Mouse (Mus musculus) adrenal gland (tissue): Measurements from ENCODE around the gene Dbp.
"Not testable (repeated sequence)": the region's sequence is repeated elsewhere in the genome, so short reads cannot be mapped to it uniquely, and the experiment has no call there.

Source experiments
- intact Hi-C: fragments of 180-260 bp; cut with DNase I; formaldehyde crosslinking; loops from one replicate; pipeline ENCODE4 v1.15.1; 2025
- long read RNA-seq, 2 experiments: library from polyadenylated mRNA; unstranded; transcript quantifications; one replicate each; pipeline ENCODE4 v2.0.0; 2020; ENCODE audit warnings: borderline replicate concordance in 1 of 2; ENCODE audit not compliant: insufficient replicate concordance in 1 of 2

Dbp gene
- long read RNA-seq, experiment 1, transcript Dbp-204 (3 exons, 1,156 nt) = minor isoform, 17 of 111 reads
- long read RNA-seq, experiment 1, transcript Dbp-201 (4 exons, 1,837 nt) = major isoform, 85 of 111 reads
- long read RNA-seq, experiment 1, partial matches to known transcripts = 5 of 111 reads
- long read RNA-seq, experiment 1, other reads (novel, unspliced or antisense) = 3 of 111 reads
- long read RNA-seq, experiment 2, transcript Dbp-201 (4 exons, 1,837 nt) = major isoform, 118 of 155 reads
- long read RNA-seq, experiment 2, transcript Dbp-204 (3 exons, 1,156 nt) = minor isoform, 24 of 155 reads
- long read RNA-seq, experiment 2, transcript Dbp-205 (2 exons, 1,732 nt) = minor isoform, 5 of 155 reads
- long read RNA-seq, experiment 2, partial matches to known transcripts = 4 of 155 reads
- long read RNA-seq, experiment 2, other reads (novel, unspliced or antisense) = 4 of 155 reads

DNA sequence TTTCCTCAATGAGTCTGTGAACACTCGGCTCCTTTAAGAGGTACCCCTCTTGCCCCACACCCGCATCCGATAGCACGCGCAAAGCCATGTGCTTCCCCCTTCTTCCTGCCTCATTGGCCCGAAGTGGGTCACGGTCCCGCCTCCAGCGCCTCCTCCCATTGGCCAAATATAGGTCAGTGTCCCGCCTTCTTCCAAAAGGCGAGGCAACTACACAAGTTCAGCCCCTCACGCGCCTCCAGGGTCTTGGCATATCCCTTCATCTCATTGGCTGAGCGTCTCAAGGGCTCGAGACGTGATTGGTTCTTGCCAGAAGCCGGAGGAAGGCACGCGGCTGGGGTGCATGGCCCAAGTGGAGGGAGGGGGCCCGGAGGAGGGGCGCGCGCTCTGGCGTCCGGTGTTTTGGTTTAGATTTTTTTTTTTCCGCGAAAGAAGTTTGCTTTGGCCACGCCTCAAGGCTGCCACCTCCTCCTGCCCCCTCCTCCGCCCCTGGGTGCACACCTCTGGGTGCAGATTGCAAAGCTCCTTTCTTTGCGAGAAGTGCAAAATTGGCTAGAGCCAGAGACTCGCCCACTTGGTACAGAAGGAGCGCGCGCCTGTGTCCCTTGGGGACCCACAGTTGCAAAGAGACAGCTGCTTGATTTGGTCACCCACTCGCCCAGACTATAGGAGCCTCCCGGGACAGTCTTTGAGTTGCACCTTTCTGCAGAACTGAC, at the start of gene Dbp:
TSS of gene Dbp (plus strand) at position 359 of the 713 bp plus-strand sequence.
- intact Hi-C loops = no loop called here

GRCm38 (mm10) chr7:45660746-45661478, 44.0 kb upstream of the Dbp start:
- intact Hi-C loops = no loop called here

DNA sequence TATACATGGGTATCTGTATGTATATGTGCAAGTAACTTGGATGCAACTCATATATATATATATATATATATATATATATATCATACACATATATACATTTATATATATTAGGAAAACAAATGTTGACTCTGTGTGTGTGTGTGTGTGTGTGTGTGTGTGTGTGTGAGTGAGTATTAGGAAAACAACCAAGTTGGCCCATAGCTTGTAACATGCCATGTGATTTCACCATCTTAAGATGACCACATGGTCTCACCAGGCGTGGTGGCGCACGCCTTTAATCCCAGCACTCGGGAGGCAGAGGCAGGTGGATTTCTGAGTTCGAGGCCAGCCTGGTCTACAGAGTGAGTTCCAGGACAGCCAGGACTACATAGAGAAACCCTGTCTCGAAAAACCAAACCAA, 43.2 kb upstream of the Dbp start:
- intact Hi-C loops = not testable (repeated sequence)

- intact Hi-C loops = no loop called here
Observed at GRCm38 (mm10) chr7:45665303-45666138, 39.4 kb upstream of the Dbp start.

DNA sequence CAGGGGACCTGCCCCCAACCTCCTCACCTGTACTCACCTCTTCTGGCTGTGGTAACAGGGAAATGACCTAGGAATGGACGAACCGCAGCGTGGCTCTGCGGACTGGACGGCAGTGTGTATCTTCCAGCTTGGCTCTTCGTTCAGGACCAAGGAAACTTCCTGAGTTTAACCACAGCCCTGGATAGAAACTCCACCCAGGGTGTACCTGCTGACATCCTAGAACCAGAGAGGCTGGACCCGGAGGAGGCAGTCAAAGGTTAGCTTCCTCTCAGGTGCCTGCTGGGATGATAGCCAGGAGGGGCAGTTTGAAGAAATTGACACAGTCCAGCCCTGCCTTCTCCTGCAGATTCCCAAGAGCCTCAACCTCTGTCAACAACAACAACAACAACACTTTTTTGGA, 38.7 kb upstream of the Dbp start, which contains the start of gene Fut2:
TSS of gene Fut2 (minus strand) at position 234 of the 400 bp plus-strand sequence.
- intact Hi-C loops = no loop called here

GRCm38 (mm10) chr7:45667761-45668160, 37.1 kb upstream of the Dbp start:
- intact Hi-C loops = no loop called here

DNA sequence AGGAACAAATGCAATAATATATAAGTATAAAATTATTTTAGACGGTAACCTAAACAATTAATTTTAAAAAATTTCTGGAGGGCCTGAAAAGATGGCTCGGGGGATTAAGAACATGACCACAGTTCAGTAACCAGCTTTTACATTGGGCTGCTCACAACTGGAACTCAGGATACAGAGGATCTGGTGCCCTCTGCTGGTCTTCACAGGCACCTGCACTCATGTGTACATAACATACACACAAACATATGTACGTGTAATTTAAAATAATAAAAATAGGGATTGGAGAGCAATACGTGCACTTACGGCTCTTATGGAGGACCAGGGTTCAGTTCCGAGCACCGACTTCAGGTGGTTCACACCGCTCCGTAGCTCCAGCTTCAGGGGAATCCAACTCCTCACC, 36.0 kb upstream of the Dbp start:
- intact Hi-C loops = no loop called here

DNA sequence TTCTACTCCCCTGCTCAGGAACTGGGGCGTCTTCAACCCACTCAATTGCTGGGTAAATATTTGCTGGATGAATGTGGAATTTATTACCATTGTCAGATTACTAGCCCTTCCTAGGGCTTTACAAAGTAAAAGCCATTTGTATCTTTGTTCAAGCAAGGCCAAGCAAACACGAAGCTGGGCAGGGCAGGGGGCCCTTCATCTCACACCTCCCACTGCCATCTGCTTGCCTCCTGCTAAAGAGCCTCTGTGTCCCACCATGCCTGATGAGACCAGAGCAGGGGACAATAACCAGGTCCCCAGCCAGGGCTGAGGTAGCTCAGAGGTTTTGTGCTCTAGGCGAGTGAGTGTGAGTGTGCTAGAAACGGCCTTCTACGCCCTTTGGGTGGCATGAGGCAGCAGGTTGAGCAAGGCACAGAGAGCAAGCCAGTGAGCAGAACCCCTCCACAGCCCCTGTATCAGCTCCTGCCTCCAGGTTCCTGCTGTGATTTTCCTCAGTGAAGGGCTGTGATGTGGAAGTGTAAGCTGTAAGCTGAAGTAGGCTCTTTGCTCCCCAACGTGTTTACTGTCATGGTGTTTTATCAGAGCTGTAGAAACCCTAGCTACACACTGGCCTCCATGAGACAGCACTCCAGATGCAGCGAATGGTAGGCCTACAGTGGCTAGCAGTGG, 27.1 kb upstream of the Dbp start:
- intact Hi-C loops = no loop called here

- intact Hi-C loops = no loop called here
Observed at GRCm38 (mm10) chr7:45678513-45678912, 26.4 kb upstream of the Dbp start.

- intact Hi-C loops = loop anchor here (5.0 kb wide), 2 partner anchors 38 to 88 kb away; no protein-coding TSS in a partner anchor
Observed at GRCm38 (mm10) chr7:45679966-45680621, 24.8 kb upstream of the Dbp start.

- intact Hi-C loops = loop anchor here (5.0 kb wide), 2 partner anchors 39 to 89 kb away; no protein-coding TSS in a partner anchor
Observed at GRCm38 (mm10) chr7:45681046-45681736, 23.7 kb upstream of the Dbp start.

- intact Hi-C loops = loop anchor here (5.0 kb wide), 2 partner anchors 40 to 90 kb away; no protein-coding TSS in a partner anchor
Observed at GRCm38 (mm10) chr7:45682144-45683126, 22.5 kb upstream of the Dbp start.

GRCm38 (mm10) chr7:45683396-45684050, 21.4 kb upstream of the Dbp start, which contains the start of gene Ntn5:
Ntn5 (plus strand) TSS chr7:45684022.
- intact Hi-C loops = loop anchor here (5.0 kb wide), 2 partner anchors 41 to 91 kb away; no protein-coding TSS in a partner anchor

GRCm38 (mm10) chr7:45685811-45686210, 19.1 kb upstream of the Dbp start:
- intact Hi-C loops = no loop called here

DNA sequence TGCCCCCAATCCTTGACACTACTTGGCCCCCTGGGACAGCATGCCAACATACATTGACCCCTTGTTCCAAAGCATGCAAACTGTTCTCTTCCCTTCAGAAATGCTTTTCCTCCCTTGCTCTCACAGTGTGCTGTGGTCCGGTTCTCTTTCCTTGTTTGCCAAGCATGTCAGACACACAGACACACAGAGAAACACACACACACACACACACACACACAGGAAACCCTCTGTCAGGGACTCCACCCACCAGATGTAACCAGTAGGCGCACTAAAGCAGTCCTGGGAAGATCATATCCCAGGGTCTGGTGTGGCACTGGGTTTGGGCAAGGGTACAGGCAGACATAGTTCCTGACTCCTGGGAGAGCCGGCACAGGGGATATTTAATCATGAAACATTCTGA, 18.0 kb upstream of the Dbp start:
- intact Hi-C loops = no loop called here

- intact Hi-C loops = no loop called here
Observed at GRCm38 (mm10) chr7:45689099-45689498, 15.8 kb upstream of the Dbp start.

DNA sequence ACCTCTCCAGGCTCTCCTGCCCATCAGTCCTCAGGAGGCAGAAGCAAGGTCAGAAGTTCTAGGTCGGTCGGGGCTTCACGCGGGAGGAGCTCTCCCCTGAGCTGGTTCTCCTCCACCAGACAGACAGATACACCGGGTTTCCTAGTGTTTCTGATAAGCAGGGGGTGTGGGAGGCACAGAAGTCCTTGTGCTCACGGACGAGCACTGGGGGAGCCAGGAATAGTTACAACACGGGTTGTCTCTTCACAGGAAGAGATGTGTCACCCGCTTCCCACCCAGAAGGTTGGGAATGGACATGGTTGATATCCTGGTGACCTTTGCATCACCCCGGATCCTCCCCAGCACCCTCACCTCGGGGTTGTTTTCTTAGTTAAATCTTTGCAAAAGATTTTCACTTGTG, 15.1 kb upstream of the Dbp start:
- intact Hi-C loops = no loop called here
